Mouse (Mus musculus): ENCODE measurements at regions not wholly inside any gene's neighbourhood (a gene's known extent, or its start where the extent isn't known, plus 50 kb on each side); places are given as distances from the start of the nearest gene placed in this dataset.
"Not testable (repeated sequence)": the region's sequence is repeated elsewhere in the genome, so short reads cannot be mapped to it uniquely, and the experiment has no call there.

DNA sequence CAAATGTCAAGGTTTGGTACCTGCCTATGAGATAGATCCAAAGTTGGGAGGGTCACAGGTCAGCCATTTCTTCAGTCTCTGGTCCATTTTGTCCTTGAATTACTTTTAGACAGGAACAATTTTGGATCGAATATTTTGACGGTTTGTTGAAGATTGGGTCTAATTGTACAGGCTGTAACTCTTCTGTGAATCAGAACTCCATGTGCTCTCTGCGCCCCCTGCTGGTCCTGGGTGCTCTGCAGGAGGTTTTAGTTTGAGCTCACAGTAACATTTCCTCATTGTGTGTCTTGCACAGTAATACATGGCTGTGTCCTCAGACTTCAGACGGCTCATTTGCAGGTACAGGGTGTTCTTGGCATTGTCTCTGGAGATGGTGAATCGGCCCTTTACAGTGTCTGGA lies 158.1 kb downstream of the Adam6a start:
- not testable (repeated sequence) for DNase-seq (ENCODE audit: low spot score); H3K27ac ChIP-seq; H3K36me3 ChIP-seq; H3K4me1 ChIP-seq (replicated peaks); H3K4me3 ChIP-seq; H3K27me3 ChIP-seq (ENCODE audit: insufficient read depth, poor library complexity, severe bottlenecking)
- peaks cover 19% of the 10 kb centered on the region for H3K9me3 ChIP-seq
- WGBS, result 61% methylated on average over 5 of the region's 5 CpGs

DNA sequence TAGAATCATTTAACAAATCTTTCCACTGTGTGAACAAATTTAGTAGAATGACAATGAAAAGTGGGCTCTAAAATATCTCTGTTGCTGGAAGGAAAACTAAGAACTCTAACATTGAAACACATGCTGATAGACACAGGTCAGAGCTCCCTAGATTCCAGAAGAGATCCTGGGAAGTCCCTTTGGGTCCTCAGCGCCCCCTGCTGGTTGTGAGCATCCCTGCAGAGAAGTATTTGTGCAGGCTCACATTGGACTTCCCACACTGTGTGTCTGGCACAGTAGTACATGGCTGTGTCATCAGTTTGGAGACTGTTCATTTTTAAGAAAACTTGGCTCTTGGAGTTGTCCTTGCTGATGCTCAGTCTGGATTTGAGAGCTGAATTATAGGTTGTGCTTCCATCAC lies 172.7 kb downstream of the Adam6a start:
- DNase-seq (ENCODE audit: low spot score), result not testable (repeated sequence)

DNA sequence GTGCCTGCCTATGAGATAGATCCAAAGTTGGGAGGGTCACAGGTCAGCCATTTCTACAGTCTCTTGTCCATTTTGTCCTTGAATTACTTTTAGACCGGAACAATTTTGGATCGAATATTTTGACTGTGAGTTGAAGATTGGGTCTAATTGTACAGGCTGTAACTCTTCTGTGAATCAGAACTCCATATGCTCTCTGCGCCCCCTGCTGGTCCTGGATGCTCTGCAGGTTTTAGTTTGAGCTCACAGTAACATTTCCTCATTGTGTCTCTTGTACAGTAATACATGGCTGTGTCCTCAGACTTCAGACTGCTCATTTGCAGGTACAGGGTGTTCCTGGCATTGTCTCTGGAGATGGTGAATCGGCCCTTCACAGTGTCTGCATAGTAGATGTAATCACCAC lies 192.1 kb downstream of the Adam6a start:
- no peaks in the 10 kb centered on the region for H3K27me3 ChIP-seq (ENCODE audit: insufficient read depth, poor library complexity, severe bottlenecking)
- H3K27ac ChIP-seq, result no peak overlapping the region
- no peak overlapping the region for H3K4me3 ChIP-seq
- no peak for DNase-seq (ENCODE audit: low spot score)
- H3K9me3 ChIP-seq, result peaks cover 55% of the 10 kb centered on the region
- no peaks in the 10 kb centered on the region for H3K36me3 ChIP-seq
- WGBS, result 69% methylated on average over 4 of the region's 4 CpGs
- no peaks in the 10 kb centered on the region for H3K4me1 ChIP-seq (replicated peaks)

More for the DNA sequence above, 172.7 kb downstream of the Adam6a start:
- not testable (repeated sequence) for H3K4me1 ChIP-seq (replicated peaks); H3K27me3 ChIP-seq (ENCODE audit: insufficient read depth, poor library complexity, severe bottlenecking); H3K36me3 ChIP-seq; H3K4me3 ChIP-seq; H3K27ac ChIP-seq
- H3K9me3 ChIP-seq, result peaks cover 50% of the 10 kb centered on the region
- WGBS, result 0% methylated on average over 1 of the region's 1 CpGs

DNA sequence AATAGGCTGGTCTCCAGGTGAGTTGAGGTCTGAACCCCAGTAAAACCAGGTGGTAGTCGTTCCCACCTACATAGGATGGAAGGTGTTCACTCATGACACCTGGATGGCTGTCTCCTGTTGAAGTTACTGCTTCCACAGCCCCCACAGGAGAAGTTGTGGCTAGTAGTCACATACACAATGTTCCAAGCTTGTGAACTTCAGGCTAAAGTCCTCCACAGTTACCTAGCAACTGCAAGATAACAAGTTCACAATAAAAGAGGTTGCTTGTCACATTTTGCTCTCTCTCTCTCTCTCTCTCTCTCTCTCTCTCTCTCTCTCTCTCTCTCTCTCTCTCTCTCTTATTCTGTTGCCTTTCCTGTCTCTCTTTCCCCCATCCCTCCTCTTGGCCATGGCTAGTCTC lies 202.6 kb downstream of the Adam6a start:
- Histone ChIP-seq H3K27me3 (ENCODE audit: insufficient read depth, poor library complexity, severe bottlenecking) (no peaks in the 10 kb centered on the region), H3K4me3 (no peak overlapping the region), H3K27ac (no peak overlapping the region), H3K36me3 (no peaks in the 10 kb centered on the region), H3K9me3 (peaks cover 31% of the 10 kb centered on the region), H3K4me1 (replicated peaks) (no peaks in the 10 kb centered on the region)
- no peak for DNase-seq (ENCODE audit: low spot score)
- 63% methylated on average over 1 of the region's 1 CpGs for WGBS

DNA sequence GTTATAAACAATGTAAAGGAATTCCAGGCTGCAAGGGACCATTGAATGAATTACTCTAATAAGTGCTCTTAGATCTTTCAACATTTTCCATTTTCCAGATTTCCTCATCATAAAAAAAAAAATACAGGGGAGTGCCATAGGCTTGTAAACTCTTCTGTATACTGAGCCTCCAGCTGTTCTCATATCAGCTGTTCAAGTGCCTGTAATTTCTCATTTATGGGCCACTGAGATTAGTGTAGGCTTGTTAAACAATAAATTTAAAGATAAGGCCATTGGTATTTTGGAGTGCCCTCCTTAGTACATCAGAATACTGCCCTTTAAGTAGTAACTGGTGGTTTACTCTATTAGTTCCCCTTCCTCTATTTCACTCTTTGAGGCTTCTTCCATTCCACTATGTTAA lies 204.3 kb downstream of the Adam6a start:
- Histone ChIP-seq H3K27ac (no peak overlapping the region), H3K36me3 (no peaks in the 10 kb centered on the region), H3K4me1 (replicated peaks) (no peaks in the 10 kb centered on the region), H3K4me3 (no peak overlapping the region), H3K27me3 (ENCODE audit: insufficient read depth, poor library complexity, severe bottlenecking) (no peaks in the 10 kb centered on the region), H3K9me3 (peaks cover 31% of the 10 kb centered on the region)
- no peak for DNase-seq (ENCODE audit: low spot score)

DNA sequence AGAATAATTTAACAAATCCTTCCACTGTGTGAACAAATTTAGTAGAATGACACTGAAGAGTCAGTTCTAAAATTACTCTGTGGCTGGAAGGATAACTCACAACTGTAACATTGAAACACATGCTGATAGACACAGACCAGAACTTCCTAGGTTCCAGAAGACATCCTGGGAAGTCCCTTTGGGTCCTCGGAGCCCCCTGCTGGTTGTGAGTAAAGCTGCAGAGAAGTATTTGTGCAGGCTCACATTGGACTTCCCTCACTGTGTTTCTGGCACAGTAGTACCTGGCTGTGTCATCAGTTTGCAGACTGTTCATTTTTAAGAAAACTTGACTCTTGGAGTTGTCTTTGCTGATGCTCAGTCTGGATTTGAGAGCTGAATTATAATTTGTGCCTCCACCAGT lies 225.9 kb downstream of the Adam6a start:
- Histone ChIP-seq H3K36me3 (no peaks in the 10 kb centered on the region), H3K4me3 (no peak overlapping the region), H3K27ac (no peak overlapping the region), H3K4me1 (replicated peaks) (no peaks in the 10 kb centered on the region), H3K9me3 (peaks cover 51% of the 10 kb centered on the region), H3K27me3 (ENCODE audit: insufficient read depth, poor library complexity, severe bottlenecking) (no peaks in the 10 kb centered on the region)
- no peak for DNase-seq (ENCODE audit: low spot score)
- WGBS, result 57% methylated on average over 1 of the region's 1 CpGs

DNA sequence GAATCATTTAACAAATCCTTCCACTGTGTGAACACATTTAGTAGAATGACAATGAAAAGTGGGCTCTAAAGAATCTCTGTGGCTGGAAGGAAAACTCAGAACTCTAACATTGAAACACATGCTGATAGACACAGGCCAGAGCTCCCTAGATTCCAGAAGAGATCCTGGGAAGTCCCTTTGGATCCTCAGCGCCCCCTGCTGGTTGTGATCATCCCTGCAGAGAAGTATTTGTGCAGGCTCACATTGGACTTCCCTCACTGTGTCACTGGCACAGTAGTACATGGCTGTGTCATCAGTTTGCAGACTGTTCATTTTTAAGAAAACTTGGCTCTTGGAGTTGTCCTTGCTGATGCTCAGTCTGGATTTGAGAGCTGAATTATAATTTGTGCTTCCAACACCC lies 252.2 kb downstream of the Adam6a start:
- WGBS, result 0% methylated on average over 1 of the region's 1 CpGs
- H3K27me3 ChIP-seq (ENCODE audit: insufficient read depth, poor library complexity, severe bottlenecking); H3K4me3 ChIP-seq; H3K4me1 ChIP-seq (replicated peaks); DNase-seq (ENCODE audit: low spot score); H3K36me3 ChIP-seq; H3K27ac ChIP-seq: not testable (repeated sequence)
- peaks cover 32% of the 10 kb centered on the region for H3K9me3 ChIP-seq

DNA sequence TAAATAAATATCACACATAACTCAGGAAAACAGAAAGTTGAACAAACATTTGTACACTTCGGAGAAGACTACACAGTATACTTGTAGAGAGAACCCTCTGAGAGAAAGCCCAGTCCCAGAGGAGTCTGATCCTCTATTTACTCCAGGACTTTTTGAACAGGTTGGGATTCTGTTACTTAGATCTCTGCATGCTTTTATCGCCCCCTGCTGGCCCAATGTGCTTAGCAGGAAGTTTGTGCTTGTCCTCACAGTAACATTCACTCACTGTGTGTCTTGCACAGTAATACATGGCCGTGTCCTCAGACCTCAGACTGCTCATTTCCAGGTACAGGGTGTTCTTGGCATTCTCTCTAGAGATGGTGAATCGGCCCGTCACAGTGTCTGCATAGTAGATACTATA lies 282.7 kb downstream of the Adam6a start:
- H3K27me3 ChIP-seq (ENCODE audit: insufficient read depth, poor library complexity, severe bottlenecking), result no peaks in the 10 kb centered on the region
- no peak for DNase-seq (ENCODE audit: low spot score)
- peaks cover 43% of the 10 kb centered on the region for H3K9me3 ChIP-seq
- 57% methylated on average over 5 of the region's 5 CpGs for WGBS
- H3K4me1 ChIP-seq (replicated peaks), result no peaks in the 10 kb centered on the region
- H3K36me3 ChIP-seq, result no peaks in the 10 kb centered on the region
- no peak overlapping the region for H3K27ac ChIP-seq
- H3K4me3 ChIP-seq, result no peak overlapping the region

DNA sequence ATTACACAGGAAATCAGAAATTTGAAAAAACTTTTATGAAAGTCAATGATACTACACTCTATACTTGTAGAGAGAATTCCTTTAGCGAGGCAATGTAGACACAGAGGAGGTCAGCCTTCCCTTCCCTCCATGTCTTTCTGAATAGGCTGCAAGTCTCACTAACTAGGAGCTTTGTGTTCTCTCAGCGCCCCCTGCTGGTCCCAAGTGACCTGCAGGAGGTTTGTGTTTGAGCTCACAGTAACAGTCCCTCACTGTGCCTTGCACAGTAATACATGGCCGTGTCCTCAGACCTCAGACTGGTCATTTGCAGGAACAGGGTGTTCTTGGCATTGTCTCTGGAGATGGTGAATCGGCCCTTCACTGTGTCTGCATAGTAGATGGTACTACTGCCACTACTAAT lies 315.2 kb downstream of the Adam6a start:
- 51% methylated on average over 4 of the region's 4 CpGs for WGBS
- Histone ChIP-seq H3K9me3 (peaks cover 38% of the 10 kb centered on the region; the same call in 1 of the 2 replicates), H3K36me3 (no peaks in the 10 kb centered on the region), H3K27ac (no peak overlapping the region), H3K27me3 (ENCODE audit: insufficient read depth, poor library complexity, severe bottlenecking) (no peaks in the 10 kb centered on the region), H3K4me1 (replicated peaks) (no peaks in the 10 kb centered on the region), H3K4me3 (no peak overlapping the region)
- no peak for DNase-seq (ENCODE audit: low spot score)

DNA sequence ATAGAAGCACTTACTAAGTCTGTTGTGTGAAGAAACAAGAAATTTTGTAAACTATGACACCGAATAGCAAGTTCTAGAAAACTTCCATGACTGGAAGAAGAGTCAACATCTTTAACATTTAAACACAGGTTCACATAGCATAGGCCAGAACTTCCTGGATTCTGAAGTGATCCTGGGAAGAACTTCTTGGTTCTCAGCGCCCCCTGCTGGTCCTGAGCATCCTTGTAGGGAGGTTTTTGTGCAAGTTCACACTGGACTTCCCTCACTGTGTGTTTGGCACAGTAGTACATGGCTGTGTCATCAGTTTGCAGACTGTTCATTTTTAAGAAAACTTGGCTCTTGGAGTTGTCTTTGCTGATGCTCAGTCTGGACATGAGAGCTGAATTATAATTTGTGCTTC lies 335.1 kb downstream of the Adam6a start:
- no peak for DNase-seq (ENCODE audit: low spot score)
- Histone ChIP-seq H3K36me3 (no peaks in the 10 kb centered on the region), H3K27ac (no peak overlapping the region), H3K4me1 (replicated peaks) (no peaks in the 10 kb centered on the region), H3K9me3 (peaks cover 20% of the 10 kb centered on the region), H3K27me3 (ENCODE audit: insufficient read depth, poor library complexity, severe bottlenecking) (no peaks in the 10 kb centered on the region), H3K4me3 (no peak overlapping the region)
- 23% methylated on average over 2 of the region's 2 CpGs for WGBS

DNA sequence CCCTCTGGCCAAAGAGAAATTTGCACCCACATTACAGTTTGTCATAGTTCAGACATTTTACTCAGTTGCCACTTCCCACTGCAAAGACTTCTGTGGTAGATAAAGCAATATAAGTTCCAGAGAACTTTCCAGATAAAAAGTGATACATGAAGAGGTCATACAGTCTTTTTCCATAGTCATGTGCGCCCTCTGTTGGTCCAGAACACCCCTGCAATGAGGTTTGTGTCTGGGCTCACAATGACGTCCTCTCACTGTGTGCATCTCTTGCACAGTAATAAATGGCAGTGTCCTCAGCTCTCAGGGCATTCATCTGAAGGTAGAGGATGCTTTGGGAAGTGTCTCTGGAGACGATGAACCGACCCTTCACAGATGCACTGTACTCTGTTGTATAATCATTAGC lies 352.4 kb downstream of the Adam6a start:
- no peak for DNase-seq (ENCODE audit: low spot score)
- no peaks in the 10 kb centered on the region for H3K4me1 ChIP-seq (replicated peaks)
- peaks cover 17% of the 10 kb centered on the region for H3K9me3 ChIP-seq
- H3K36me3 ChIP-seq, result no peaks in the 10 kb centered on the region
- 40% methylated on average over 4 of the region's 4 CpGs for WGBS
- no peaks in the 10 kb centered on the region for H3K27me3 ChIP-seq (ENCODE audit: insufficient read depth, poor library complexity, severe bottlenecking)
- H3K27ac ChIP-seq, result no peak overlapping the region
- H3K4me3 ChIP-seq, result no peak overlapping the region

DNA sequence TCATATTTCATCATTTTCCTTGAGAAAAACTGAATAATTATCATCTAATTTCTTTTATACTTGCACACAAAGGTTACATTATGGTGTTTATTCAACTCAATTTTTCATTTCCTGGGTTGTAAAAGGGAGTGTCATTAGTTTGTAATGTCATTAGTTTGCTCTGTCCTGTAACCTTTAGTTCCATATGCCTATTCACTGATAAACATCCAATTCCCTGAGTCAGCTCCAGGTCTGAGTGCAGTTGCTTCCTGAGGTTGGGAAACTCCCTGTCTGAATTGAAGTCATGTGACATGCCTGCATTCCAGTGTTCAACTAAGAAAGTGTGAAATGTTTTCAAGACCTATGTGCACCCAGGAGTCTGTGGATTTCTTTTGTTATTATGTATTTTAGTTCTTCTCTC lies 362.8 kb downstream of the Adam6a start:
- no peak for DNase-seq (ENCODE audit: low spot score)

DNA sequence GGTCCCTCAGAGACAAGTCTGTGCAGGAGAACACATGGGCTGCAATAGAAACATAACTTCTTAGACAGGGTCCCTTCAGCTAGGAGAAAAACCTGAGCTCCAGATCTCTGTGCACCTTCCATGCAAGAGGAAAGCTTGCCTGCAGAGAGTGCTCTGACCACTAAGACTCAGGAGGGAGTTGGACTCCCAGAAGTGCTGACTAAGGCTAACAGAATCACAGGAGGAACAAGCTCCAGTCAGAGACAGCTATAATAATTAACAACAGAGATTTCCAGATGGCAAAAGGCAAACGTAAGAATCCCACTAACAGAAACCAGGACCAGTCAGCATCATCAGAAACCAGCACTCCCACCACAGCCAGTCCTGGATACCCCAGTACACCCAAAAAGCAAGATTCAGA lies 364.0 kb downstream of the Adam6a start:
- no peak for DNase-seq (ENCODE audit: low spot score)
- H3K27ac ChIP-seq, result no peak overlapping the region
- H3K4me1 ChIP-seq (replicated peaks), result no peaks in the 10 kb centered on the region
- H3K4me3 ChIP-seq, result no peak overlapping the region
- no peaks in the 10 kb centered on the region for H3K36me3 ChIP-seq
- H3K9me3 ChIP-seq, result peaks cover 41% of the 10 kb centered on the region
- H3K27me3 ChIP-seq (ENCODE audit: insufficient read depth, poor library complexity, severe bottlenecking), result no peaks in the 10 kb centered on the region
- 83% methylated on average over 1 of the region's 1 CpGs for WGBS

More for the DNA sequence above, 362.8 kb downstream of the Adam6a start:
- Histone ChIP-seq H3K4me3 (no peak overlapping the region), H3K4me1 (replicated peaks) (no peaks in the 10 kb centered on the region), H3K27me3 (ENCODE audit: insufficient read depth, poor library complexity, severe bottlenecking) (no peaks in the 10 kb centered on the region), H3K36me3 (no peaks in the 10 kb centered on the region), H3K27ac (no peak overlapping the region), H3K9me3 (peaks cover 38% of the 10 kb centered on the region)

DNA sequence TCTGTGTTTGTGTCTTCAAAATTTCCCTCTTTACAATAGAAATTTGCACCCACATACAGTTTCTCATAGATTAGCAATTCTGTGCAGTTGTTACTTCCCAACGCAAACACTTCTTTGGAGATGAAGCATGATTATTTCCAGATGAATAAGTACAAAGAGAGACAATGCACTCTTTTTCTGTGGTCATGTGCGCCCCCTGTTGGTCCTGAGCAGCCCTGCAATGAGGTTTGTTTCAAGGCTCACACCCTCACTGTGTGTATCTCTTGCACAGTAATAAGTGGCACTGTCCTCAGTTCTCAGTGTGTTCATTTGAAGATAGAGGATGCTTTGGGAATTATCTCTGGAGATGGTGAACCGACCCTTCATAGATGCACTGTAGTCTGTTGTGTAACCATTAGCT lies 368.1 kb downstream of the Adam6a start:
- no peak overlapping the region for H3K4me3 ChIP-seq
- H3K27ac ChIP-seq, result no peak overlapping the region
- no peaks in the 10 kb centered on the region for H3K36me3 ChIP-seq
- 36% methylated on average over 3 of the region's 3 CpGs for WGBS
- H3K27me3 ChIP-seq (ENCODE audit: insufficient read depth, poor library complexity, severe bottlenecking), result no peaks in the 10 kb centered on the region
- DNase-seq (ENCODE audit: low spot score), result no peak
- no peaks in the 10 kb centered on the region for H3K4me1 ChIP-seq (replicated peaks)
- H3K9me3 ChIP-seq, result peaks cover 31% of the 10 kb centered on the region
